Mouse (Mus musculus): ENCODE results near the gene Gcnt2. TPM values are rescaled to one million over a fixed set of nuclear protein-coding genes. Genes with fewer than 3 reads are reported as not detected.

Gcnt2 gene
- polyA plus RNA-seq, 1 experiment from 2014 or later, result 3.6 TPM

DNA sequence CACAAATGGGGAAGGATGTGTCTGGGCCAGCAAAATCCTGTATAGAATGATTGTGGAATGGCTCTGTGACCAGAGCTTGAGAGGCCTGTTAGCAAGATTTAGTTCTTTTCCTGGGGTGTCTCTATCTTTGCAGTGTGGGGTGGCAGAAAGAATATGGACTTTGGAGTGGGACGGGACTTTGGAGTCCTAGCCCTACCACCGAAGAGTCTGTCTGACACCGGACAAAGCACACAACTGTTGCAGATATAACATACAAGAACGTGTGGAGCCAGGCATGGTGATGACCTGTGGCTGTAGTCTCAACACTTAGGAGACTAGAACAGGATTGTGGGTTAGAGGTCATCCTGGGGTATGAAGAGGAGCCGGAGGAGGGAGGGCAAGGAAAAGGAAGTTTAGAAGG, 73.0 kb downstream of the Gcnt2 start:
- no peaks in the 10 kb centered on the region for H3K9me3 ChIP-seq
- ATAC-seq (ENCODE audit: low FRiP score), result no peak
- H3K4me1 ChIP-seq, result peaks cover 2% of the 10 kb centered on the region; the same call in 1 of the 2 replicates
- no peaks in the 10 kb centered on the region for H3K36me3 ChIP-seq (replicated peaks)
- no peak overlapping the region for H3K27ac ChIP-seq
- H3K4me2 ChIP-seq, result no peak overlapping the region
- no peak overlapping the region for H3K9ac ChIP-seq
- no peaks in the 10 kb centered on the region for H3K27me3 ChIP-seq
- 83% methylated on average over 5 of the region's 5 CpGs for WGBS
- H3K4me3 ChIP-seq (replicated peaks), result no peak overlapping the region

GRCm38 (mm10) chr13:40934341-40934740, 74.8 kb downstream of the Gcnt2 start:
- Histone ChIP-seq H3K36me3 (replicated peaks) (no peaks in the 10 kb centered on the region), H3K4me3 (replicated peaks) (no peak overlapping the region), H3K27me3 (no peaks in the 10 kb centered on the region), H3K27ac (no peak overlapping the region), H3K9me3 (no peaks in the 10 kb centered on the region), H3K4me1 (peaks cover 2% of the 10 kb centered on the region; the same call in 1 of the 2 replicates), H3K4me2 (no peak overlapping the region), H3K9ac (no peak overlapping the region)
- no peak for ATAC-seq (ENCODE audit: low FRiP score)
- 86% methylated on average over 3 of the region's 3 CpGs for WGBS

GRCm38 (mm10) chr13:40937586-40937985, 78.0 kb downstream of the Gcnt2 start:
- Histone ChIP-seq H3K27me3 (no peaks in the 10 kb centered on the region), H3K4me2 (no peak overlapping the region), H3K9ac (no peak overlapping the region), H3K4me1 (no peaks in the 10 kb centered on the region), H3K4me3 (replicated peaks) (no peak overlapping the region), H3K36me3 (replicated peaks) (no peaks in the 10 kb centered on the region), H3K9me3 (no peaks in the 10 kb centered on the region), H3K27ac (no peak overlapping the region)
- no peak for ATAC-seq (ENCODE audit: low FRiP score)
- WGBS, result 68% methylated on average over 5 of the region's 5 CpGs

GRCm38 (mm10) chr13:40938485-40939357, 79.2 kb downstream of the Gcnt2 start:
- H3K27ac ChIP-seq, result no peak overlapping the region
- H3K27me3 ChIP-seq, result no peaks in the 10 kb centered on the region
- no peak overlapping the region for H3K4me2 ChIP-seq
- H3K4me3 ChIP-seq (replicated peaks), result no peak overlapping the region
- H3K4me1 ChIP-seq, result no peaks in the 10 kb centered on the region
- no peak for ATAC-seq (ENCODE audit: low FRiP score)
- no peak overlapping the region for H3K9ac ChIP-seq
- 89% methylated on average over 11 of the region's 11 CpGs for WGBS
- no peaks in the 10 kb centered on the region for H3K36me3 ChIP-seq (replicated peaks)
- H3K9me3 ChIP-seq, result no peaks in the 10 kb centered on the region

DNA sequence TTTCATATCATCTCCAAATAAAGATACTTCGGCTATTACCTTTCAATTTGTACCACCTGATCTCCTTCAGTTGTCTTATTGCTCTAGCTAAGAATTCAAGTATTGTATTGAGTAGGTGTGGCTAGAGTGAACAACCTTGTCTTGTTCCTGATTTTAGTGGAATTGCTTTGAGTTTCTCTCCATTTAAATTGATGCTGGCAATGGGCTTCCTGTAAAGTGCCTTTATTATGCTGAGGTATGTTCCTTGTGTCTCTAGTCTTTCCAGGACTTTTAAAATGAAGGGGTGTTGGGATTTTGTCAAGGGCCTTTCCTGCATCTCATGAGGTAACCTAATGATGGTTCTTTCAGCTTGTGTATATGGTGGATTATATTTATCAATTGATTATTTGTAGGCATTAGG, 83.5 kb downstream of the Gcnt2 start:
- WGBS, result 88% methylated on average over 1 of the region's 1 CpGs
- Histone ChIP-seq H3K27ac (no peak overlapping the region), H3K36me3 (replicated peaks) (no peaks in the 10 kb centered on the region), H3K9ac (no peak overlapping the region), H3K4me3 (replicated peaks) (no peak overlapping the region), H3K9me3 (no peaks in the 10 kb centered on the region), H3K27me3 (no peaks in the 10 kb centered on the region), H3K4me2 (no peak overlapping the region), H3K4me1 (peaks cover 7% of the 10 kb centered on the region)
- ATAC-seq (ENCODE audit: low FRiP score), result no peak

- Histone ChIP-seq H3K4me2 (no peak overlapping the region), H3K4me1 (peaks cover 7% of the 10 kb centered on the region), H3K9me3 (no peaks in the 10 kb centered on the region), H3K27ac (no peak overlapping the region), H3K9ac (no peak overlapping the region), H3K4me3 (replicated peaks) (no peak overlapping the region), H3K36me3 (replicated peaks) (no peaks in the 10 kb centered on the region), H3K27me3 (no peaks in the 10 kb centered on the region)
- no peak for ATAC-seq (ENCODE audit: low FRiP score)
- WGBS, result 68% methylated on average over 5 of the region's 5 CpGs
Measured at GRCm38 (mm10) chr13:40943936-40944335, 84.4 kb downstream of the Gcnt2 start.

DNA sequence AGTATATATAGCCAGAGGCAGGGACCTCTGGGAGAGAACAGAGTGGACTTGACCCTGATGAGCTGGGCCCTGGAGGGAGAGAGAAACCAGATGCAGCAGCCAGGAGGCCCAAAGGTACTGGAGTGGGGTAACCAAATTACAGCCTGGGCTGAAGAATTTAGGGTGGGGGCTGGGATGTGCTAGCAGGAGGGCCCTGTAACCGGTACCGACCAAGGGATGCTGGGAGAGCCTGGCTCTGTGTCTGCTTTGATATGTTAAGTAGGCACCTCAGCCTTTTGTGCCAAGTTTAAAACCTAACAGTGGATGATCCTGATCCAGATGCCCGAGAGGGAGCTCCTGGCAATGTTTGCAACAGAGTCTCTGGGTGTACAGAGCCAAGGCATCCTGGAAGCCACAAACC, 84.8 kb downstream of the Gcnt2 start:
- Histone ChIP-seq H3K4me3 (replicated peaks) (no peak overlapping the region), H3K4me1 (peaks cover 7% of the 10 kb centered on the region), H3K27me3 (no peaks in the 10 kb centered on the region), H3K36me3 (replicated peaks) (no peaks in the 10 kb centered on the region), H3K9ac (no peak overlapping the region), H3K9me3 (no peaks in the 10 kb centered on the region), H3K4me2 (no peak overlapping the region), H3K27ac (no peak overlapping the region)
- WGBS, result 2% methylated on average over 3 of the region's 3 CpGs
- ATAC-seq (ENCODE audit: low FRiP score), result no peak

GRCm38 (mm10) chr13:40946513-40946912, 87.0 kb downstream of the Gcnt2 start:
- no peak overlapping the region for H3K4me3 ChIP-seq (replicated peaks)
- H3K4me2 ChIP-seq, result no peak overlapping the region
- H3K27me3 ChIP-seq, result no peaks in the 10 kb centered on the region
- H3K9me3 ChIP-seq, result no peaks in the 10 kb centered on the region
- no peaks in the 10 kb centered on the region for H3K36me3 ChIP-seq (replicated peaks)
- H3K9ac ChIP-seq, result no peak overlapping the region
- peaks cover 7% of the 10 kb centered on the region for H3K4me1 ChIP-seq
- no peak overlapping the region for H3K27ac ChIP-seq
- no peak for ATAC-seq (ENCODE audit: low FRiP score)
- WGBS, result 82% methylated on average over 3 of the region's 3 CpGs

DNA sequence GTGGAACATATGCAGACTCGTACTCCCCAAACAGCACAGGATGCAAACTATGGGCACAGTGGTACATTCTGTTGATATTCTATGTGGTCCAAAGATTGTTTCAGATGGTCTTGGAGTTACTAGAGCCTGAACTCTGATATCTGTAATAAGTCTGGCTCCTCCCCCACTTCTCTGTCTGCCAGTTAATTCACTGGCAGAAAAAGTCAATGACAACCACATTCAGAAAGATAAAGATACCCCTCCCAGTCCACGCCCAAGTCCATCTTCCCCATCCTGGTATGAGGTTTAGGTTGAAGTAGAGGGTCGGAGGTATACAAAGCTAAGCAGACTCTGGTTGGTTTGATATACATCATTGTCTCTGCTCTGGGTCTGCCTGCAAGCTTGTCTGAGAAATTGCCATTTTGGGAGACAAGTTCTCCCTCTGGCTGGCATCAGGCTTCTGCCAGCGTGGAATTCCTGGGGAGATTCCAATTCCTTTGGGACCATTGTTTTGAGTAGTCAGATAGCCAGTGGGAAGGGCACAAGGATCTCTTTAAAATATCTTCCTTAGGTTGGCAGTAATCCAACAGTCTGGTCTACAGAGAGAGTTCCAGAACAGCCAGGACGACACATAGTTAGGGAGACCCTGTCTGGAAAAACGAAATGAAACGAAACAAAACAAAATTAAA, 88.1 kb downstream of the Gcnt2 start:
- no peak overlapping the region for H3K27ac ChIP-seq
- no peak overlapping the region for H3K9ac ChIP-seq
- no peaks in the 10 kb centered on the region for H3K9me3 ChIP-seq
- 89% methylated on average over 7 of the region's 7 CpGs for WGBS
- no peaks in the 10 kb centered on the region for H3K36me3 ChIP-seq (replicated peaks)
- no peak for ATAC-seq (ENCODE audit: low FRiP score)
- no peak overlapping the region for H3K4me2 ChIP-seq
- H3K4me3 ChIP-seq (replicated peaks), result no peak overlapping the region
- H3K4me1 ChIP-seq, result peaks cover 7% of the 10 kb centered on the region
- H3K27me3 ChIP-seq, result no peaks in the 10 kb centered on the region

GRCm38 (mm10) chr13:40951386-40951976, 91.9 kb downstream of the Gcnt2 start:
- no peak for ATAC-seq (ENCODE audit: low FRiP score)
- H3K27me3 ChIP-seq, result no peaks in the 10 kb centered on the region
- no peak overlapping the region for H3K9ac ChIP-seq
- H3K4me2 ChIP-seq, result no peak overlapping the region
- H3K27ac ChIP-seq, result no peak overlapping the region
- WGBS, result 82% methylated on average over 10 of the region's 10 CpGs
- H3K4me1 ChIP-seq, result no peaks in the 10 kb centered on the region
- H3K36me3 ChIP-seq (replicated peaks), result no peaks in the 10 kb centered on the region
- no peaks in the 10 kb centered on the region for H3K9me3 ChIP-seq
- no peak overlapping the region for H3K4me3 ChIP-seq (replicated peaks)

DNA sequence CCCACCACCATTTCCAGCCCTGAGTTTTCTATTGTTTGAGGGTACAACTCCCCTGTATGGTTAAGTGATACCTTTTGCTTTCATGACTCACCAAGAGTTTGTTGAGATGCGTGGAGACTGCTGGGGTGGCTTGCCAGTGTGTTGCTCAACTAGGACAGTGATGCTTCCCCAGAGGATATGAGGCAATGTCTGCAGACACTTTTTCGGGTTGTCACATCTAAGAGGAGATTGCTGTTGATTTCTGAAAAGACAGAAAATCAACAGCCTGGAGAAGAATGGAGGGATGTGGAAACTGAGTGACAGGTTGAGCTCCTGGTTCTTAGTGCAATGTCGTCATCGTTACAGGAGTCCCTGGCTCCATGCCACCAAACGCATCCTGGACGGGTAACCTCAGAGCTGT, 93.7 kb downstream of the Gcnt2 start:
- Histone ChIP-seq H3K4me3 (replicated peaks) (no peak overlapping the region), H3K36me3 (replicated peaks) (no peaks in the 10 kb centered on the region), H3K27ac (no peak overlapping the region), H3K9me3 (no peaks in the 10 kb centered on the region), H3K4me1 (no peaks in the 10 kb centered on the region), H3K27me3 (no peaks in the 10 kb centered on the region), H3K4me2 (no peak overlapping the region), H3K9ac (no peak overlapping the region)
- WGBS, result 85% methylated on average over 6 of the region's 6 CpGs
- no peak for ATAC-seq (ENCODE audit: low FRiP score)

- no peak overlapping the region for H3K27ac ChIP-seq
- H3K27me3 ChIP-seq, result no peaks in the 10 kb centered on the region
- no peaks in the 10 kb centered on the region for H3K9me3 ChIP-seq
- H3K4me3 ChIP-seq (replicated peaks), result no peak overlapping the region
- H3K4me2 ChIP-seq, result no peak overlapping the region
- ATAC-seq (ENCODE audit: low FRiP score), result no peak
- H3K9ac ChIP-seq, result no peak overlapping the region
- H3K36me3 ChIP-seq (replicated peaks), result no peaks in the 10 kb centered on the region
- H3K4me1 ChIP-seq, result no peaks in the 10 kb centered on the region
- WGBS, result 89% methylated on average over 7 of the region's 7 CpGs
Measured at GRCm38 (mm10) chr13:40955773-40956172, 96.2 kb downstream of the Gcnt2 start.

All from forebrain, embryonic 12.5 days (tissue).